Mouse (Mus musculus): ENCODE data around the gene Lmo7. TPM values are rescaled to one million over a fixed set of nuclear protein-coding genes. Genes with fewer than 3 reads are reported as not detected.

Gene Lmo7
- total RNA-seq, 2 experiments from 2014 or later = 97.4 to 98.9 TPM

GRCm38 (mm10) chr14:101972764-101973163 lies 243.0 kb downstream of the Lmo7 start:
- no peak for DNase-seq (ENCODE audit: extremely low spot score in 1 of 2, low spot score in 2 of 2)
- intact Hi-C loops (cut with DNase I) = no loop called here

DNA sequence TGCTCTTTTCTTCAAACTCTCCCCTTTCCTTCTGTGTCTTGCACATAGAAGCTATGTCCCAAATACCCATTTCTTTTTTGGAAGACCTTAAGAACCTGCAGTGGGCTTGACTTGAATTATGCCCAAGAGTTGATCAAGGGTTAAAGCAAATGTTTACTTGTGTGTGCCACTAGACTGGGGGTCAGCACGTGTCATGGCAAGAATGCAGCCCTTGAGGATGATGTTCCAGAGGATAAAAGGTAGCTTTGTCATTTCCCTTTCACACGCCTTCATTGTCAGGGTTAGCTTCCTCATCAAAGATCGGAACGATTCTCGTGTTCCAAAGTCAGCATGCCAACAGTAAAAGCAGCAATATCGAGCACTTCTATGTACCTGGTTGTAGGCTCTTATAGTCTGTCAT lies 243.4 kb downstream of the Lmo7 start:
- no peak for DNase-seq (ENCODE audit: extremely low spot score in 1 of 2, low spot score in 2 of 2)
- intact Hi-C loops (cut with DNase I) = no loop called here

- no peak for DNase-seq (ENCODE audit: extremely low spot score in 1 of 2, low spot score in 2 of 2)
- intact Hi-C loops (cut with DNase I) = no loop called here
These were observed 246.4 kb downstream of the Lmo7 start for GRCm38 (mm10) chr14:101976021-101976685.

Other genes starting within 250 kb of the Lmo7 start
- gene Tbc1d4, start 120.8 kb upstream of the Lmo7 start, total RNA-seq (2021) = 1 to 10 TPM; 5.7 to 6.2 TPM
- gene Commd6, start 89.3 kb upstream of the Lmo7 start, total RNA-seq (2021) = 10 to 100 TPM; 46.6 to 54.8 TPM
- 10 to 100 TPM; 65.6 to 73.2 TPM for gene Uchl3, start 76.0 kb upstream of the Lmo7 start, total RNA-seq (2021)
- gene Gm9922, start 143 bp upstream of the Lmo7 start, total RNA-seq (2021) = not detected

Data from left cerebral cortex, postnatal 10 days (tissue).